Mouse (Mus musculus) forebrain, embryonic 10.5 days (tissue): ENCODE data around the gene Slfn8. TPM values are rescaled to one million over a fixed set of nuclear protein-coding genes. Genes with fewer than 3 reads are reported as not detected.
"Not testable (repeated sequence)": the region's sequence is repeated elsewhere in the genome, so short reads cannot be mapped to it uniquely, and the experiment has no call there.

ENCODE experiments used
- DNase-seq: peaks from one replicate; pipeline ENCODE4 v3.0.0-alpha.2; 2017; ENCODE audit warnings: low spot score; ENCODE audit errors: extremely low spot score
- H3K27ac ChIP-seq: fragments of 300-500 bp; sonication (generic); 2 replicates; pipeline ENCODE4 v1.5.1; 2016; ENCODE audit warnings: mild to moderate bottlenecking
- H3K27me3 ChIP-seq: fragments of 300-500 bp; sonication (generic); 2 replicates; pipeline ENCODE4 v1.6.1; 2016; ENCODE audit warnings: mild to moderate bottlenecking; ENCODE audit not compliant: poor library complexity, severe bottlenecking
- H3K36me3 ChIP-seq: fragments of 300-500 bp; sonication (generic); replicated peaks from 2 replicates; pipeline ENCODE4 v1.6.1; 2016; ENCODE audit warnings: mild to moderate bottlenecking, moderate library complexity
- H3K4me1 ChIP-seq: fragments of 300-500 bp; sonication (generic); 2 replicates; pipeline ENCODE4 v1.6.1; 2016
- H3K4me3 ChIP-seq: fragments of 300-500 bp; sonication (generic); 2 replicates; pipeline ENCODE4 v1.5.1; 2016; ENCODE audit warnings: mild to moderate bottlenecking, moderate library complexity
- H3K9me3 ChIP-seq: fragments of 300-500 bp; sonication (generic); 2 replicates; pipeline ENCODE4 v1.6.1; 2016; ENCODE audit warnings: mild to moderate bottlenecking, moderate library complexity
- WGBS: fragments of 180-500 bp; shearing (Covaris S2); methylation state at CpG from one replicate; pipeline ENCODE4 v1.1.7; 2016; 5-methylcytosine and 5-hydroxymethylcytosine counted together
- polyA plus RNA-seq: library from polyadenylated mRNA; unstranded; fragments of >200 nt; fragmentation: Nextera tagmentation; extraction: Ambion mirVana; gene quantifications from 2 replicates; pipeline ENCODE4 v1.2.1, GENCODE M21; 2016

The Slfn8 gene
- polyA plus RNA-seq, 1 experiment from 2014 or later: 0.07 TPM

- Histone ChIP-seq H3K9me3 (no peaks in the 10 kb centered on the region), H3K36me3 (peaks cover 68% of the 10 kb centered on the region), H3K27me3 (no peaks in the 10 kb centered on the region), H3K4me3 (no peak overlapping the region), H3K27ac (no peak overlapping the region), H3K4me1 (no peaks in the 10 kb centered on the region)
- no peak for DNase-seq
- 81% methylated on average over 17 of the region's 17 CpGs for WGBS
Measured at GRCm38 (mm10) chr11:82983193-82983592, 37.4 kb downstream of the Slfn8 start.

GRCm38 (mm10) chr11:82982409-82982808, 38.2 kb downstream of the Slfn8 start:
- H3K4me1 ChIP-seq, H3K27me3 ChIP-seq, H3K4me3 ChIP-seq, H3K27ac ChIP-seq, DNase-seq, H3K9me3 ChIP-seq: not testable (repeated sequence)
- H3K36me3 ChIP-seq: peaks cover 64% of the 10 kb centered on the region
- WGBS: 91% methylated on average over 2 of the region's 2 CpGs

GRCm38 (mm10) chr11:82973916-82974315, 46.7 kb downstream of the Slfn8 start:
- Histone ChIP-seq H3K36me3 (no peaks in the 10 kb centered on the region; the same call in 1 of the 2 replicates), H3K9me3 (no peaks in the 10 kb centered on the region), H3K4me1 (peaks cover 19% of the 10 kb centered on the region), H3K27me3 (peaks cover 13% of the 10 kb centered on the region), H3K27ac (no peak overlapping the region), H3K4me3 (no peak overlapping the region)
- DNase-seq: no peak
- 52% methylated on average over 5 of the region's 5 CpGs for WGBS

GRCm38 (mm10) chr11:82971590-82971974, 49.0 kb downstream of the Slfn8 start:
- peak overlapping the region; percentile 38; the same call in 1 of the 2 replicates for H3K4me3 ChIP-seq

GRCm38 (mm10) chr11:82970712-82971589, 49.7 kb downstream of the Slfn8 start:
- H3K4me1 ChIP-seq: peaks cover 17% of the 10 kb centered on the region
- H3K36me3 ChIP-seq: no peaks in the 10 kb centered on the region
- WGBS: 9% methylated on average over 31 of the region's 31 CpGs
- DNase-seq: peak; percentile 49
- peak overlapping the region; percentile 53; the same call in 1 of the 2 replicates for H3K27ac ChIP-seq
- peaks cover 13% of the 10 kb centered on the region for H3K27me3 ChIP-seq
- H3K9me3 ChIP-seq: no peaks in the 10 kb centered on the region
- peak overlapping the region; percentile 38 for H3K4me3 ChIP-seq

More at GRCm38 (mm10) chr11:82971590-82971974, 49.0 kb downstream of the Slfn8 start:
- H3K27me3 ChIP-seq: peaks cover 13% of the 10 kb centered on the region
- WGBS: 76% methylated on average over 11 of the region's 11 CpGs
- no peaks in the 10 kb centered on the region for H3K36me3 ChIP-seq
- DNase-seq: no peak
- H3K9me3 ChIP-seq: no peaks in the 10 kb centered on the region
- H3K27ac ChIP-seq: 0 out of 2 replicates have a peak overlapping the region, but pooled peaks have one; percentile 53
- H3K4me1 ChIP-seq: peaks cover 19% of the 10 kb centered on the region

GRCm38 (mm10) chr11:82962215-82962614, 58.4 kb downstream of the Slfn8 start:
- Histone ChIP-seq H3K4me1 (peaks cover 4% of the 10 kb centered on the region; the same call in 1 of the 2 replicates), H3K9me3 (no peaks in the 10 kb centered on the region), H3K27me3 (no peaks in the 10 kb centered on the region), H3K36me3 (no peaks in the 10 kb centered on the region), H3K27ac (no peak overlapping the region), H3K4me3 (no peak overlapping the region)
- WGBS: 87% methylated on average over 8 of the region's 8 CpGs
- DNase-seq: no peak

- H3K27ac ChIP-seq: no peak overlapping the region
- WGBS: 86% methylated on average over 2 of the region's 2 CpGs
- DNase-seq: no peak
- H3K4me3 ChIP-seq: no peak overlapping the region
- no peaks in the 10 kb centered on the region for H3K9me3 ChIP-seq
- H3K4me1 ChIP-seq: peaks cover 4% of the 10 kb centered on the region; the same call in 1 of the 2 replicates
- H3K36me3 ChIP-seq: no peaks in the 10 kb centered on the region
- H3K27me3 ChIP-seq: no peaks in the 10 kb centered on the region
Measured at GRCm38 (mm10) chr11:82961743-82962142, 58.9 kb downstream of the Slfn8 start.

- Histone ChIP-seq H3K9me3 (no peaks in the 10 kb centered on the region), H3K4me1 (no peaks in the 10 kb centered on the region), H3K4me3 (no peak overlapping the region), H3K27me3 (peaks cover 3% of the 10 kb centered on the region; the same call in 1 of the 2 replicates), H3K27ac (no peak overlapping the region), H3K36me3 (no peaks in the 10 kb centered on the region)
- DNase-seq: no peak
- 20% methylated on average over 4 of the region's 4 CpGs for WGBS
Measured at GRCm38 (mm10) chr11:82959613-82960012, 61.0 kb downstream of the Slfn8 start.

- 86% methylated on average over 10 of the region's 10 CpGs for WGBS
- no peaks in the 10 kb centered on the region for H3K9me3 ChIP-seq
- DNase-seq: no peak
- peaks cover 5% of the 10 kb centered on the region; the same call in 1 of the 2 replicates for H3K4me1 ChIP-seq
- H3K4me3 ChIP-seq: no peak overlapping the region
- H3K36me3 ChIP-seq: no peaks in the 10 kb centered on the region
- H3K27ac ChIP-seq: no peak overlapping the region
- peaks cover 30% of the 10 kb centered on the region for H3K27me3 ChIP-seq
Measured at GRCm38 (mm10) chr11:82956925-82957324, 63.7 kb downstream of the Slfn8 start.

- no peak overlapping the region for H3K27ac ChIP-seq
- no peak for DNase-seq
- no peaks in the 10 kb centered on the region for H3K9me3 ChIP-seq
- H3K4me1 ChIP-seq: peaks cover 15% of the 10 kb centered on the region
- no peaks in the 10 kb centered on the region for H3K36me3 ChIP-seq
- WGBS: 82% methylated on average over 6 of the region's 6 CpGs
- H3K4me3 ChIP-seq: no peak overlapping the region
- peaks cover 53% of the 10 kb centered on the region for H3K27me3 ChIP-seq
Measured at GRCm38 (mm10) chr11:82954631-82955030, 66.0 kb downstream of the Slfn8 start.

- 66% methylated on average over 9 of the region's 9 CpGs for WGBS
- peaks cover 15% of the 10 kb centered on the region for H3K4me1 ChIP-seq
- H3K9me3 ChIP-seq: no peaks in the 10 kb centered on the region
- no peak for DNase-seq
- no peak overlapping the region for H3K4me3 ChIP-seq
- H3K27ac ChIP-seq: no peak overlapping the region
- peaks cover 63% of the 10 kb centered on the region for H3K27me3 ChIP-seq
- H3K36me3 ChIP-seq: no peaks in the 10 kb centered on the region
Measured at GRCm38 (mm10) chr11:82952612-82953542, 67.7 kb downstream of the Slfn8 start.
